Mouse (Mus musculus) spleen, adult 2 months (tissue): ENCODE data around the gene Dynlt1c.
"Not testable (repeated sequence)": the region's sequence is repeated elsewhere in the genome, so short reads cannot be mapped to it uniquely, and the experiment has no call there.

ENCODE experiments used
- CTCF ChIP-seq: fragments of 200-500 bp; IDR thresholded peaks from 2 replicates; pipeline ENCODE4 v1.5.1; 2011; ENCODE audit warnings: mild to moderate bottlenecking, inconsistent platforms; ENCODE audit not compliant: insufficient read depth, insufficient read length, insufficient replicate concordance; ENCODE audit errors: extremely low read depth
- POLR2A ChIP-seq: fragments of 200-500 bp; IDR thresholded peaks from 2 replicates; pipeline ENCODE4 v1.6.1; 2011; ENCODE audit warnings: low read depth, low read length, inconsistent platforms

GRCm38 (mm10) chr17:6655087-6655511, 53.6 kb downstream of the Dynlt1c start:
- TF ChIP-seq CTCF, POLR2A: not testable (repeated sequence)
